Mouse (Mus musculus) granulocyte monocyte progenitor cell, adult 5-6 weeks (primary cell): Measurements from ENCODE around the gene Otub2. TPM values are rescaled to one million over a fixed set of nuclear protein-coding genes. Genes with fewer than 3 reads are reported as not detected.
"Not testable (repeated sequence)": the region's sequence is repeated elsewhere in the genome, so short reads cannot be mapped to it uniquely, and the experiment has no call there.

Source experiments
- ATAC-seq: replicated peaks from 2 replicates; pipeline ENCODE4 v1.8.0; 2016; ENCODE audit warnings: mild to moderate bottlenecking, moderate TSS enrichment, inconsistent platforms; ENCODE audit not compliant: poor library complexity, severe bottlenecking
- total RNA-seq, 2 experiments: library from RNA; stranded (forward) in 1 of 2; stranded (reverse) in 1 of 2; fragments of 200-712, 200-1000 nt in 1 of 2; fragments of >200 nt in 1 of 2; fragmentation: Nextera tagmentation in 1 of 2; gene quantifications; 2 replicates each; pipeline ENCODE4 v1.2.3; 2014 to 2017

The Otub2 gene
- total RNA-seq, 2 experiments from 2014 or later = 0.56 to 0.67 TPM

GRCm38 (mm10) chr12:103434861-103435260 is 46.4 kb downstream of the Otub2 start:
- no peak for ATAC-seq

GRCm38 (mm10) chr12:103437601-103438000 is 49.1 kb downstream of the Otub2 start:
- peak; percentile 80 for ATAC-seq

- ATAC-seq = peak; percentile 74
Observed at GRCm38 (mm10) chr12:103443524-103443923, 55.0 kb downstream of the Otub2 start, which contains the start of gene Ifi27l2a. TSS of gene Ifi27l2a (minus strand) at chr12:103443680.

GRCm38 (mm10) chr12:103444261-103444660 is 55.8 kb downstream of the Otub2 start:
- ATAC-seq = not testable (repeated sequence)

- ATAC-seq = no peak
Observed at GRCm38 (mm10) chr12:103445060-103445459, 56.6 kb downstream of the Otub2 start.

- ATAC-seq = no peak
Observed at GRCm38 (mm10) chr12:103453361-103453760, 64.9 kb downstream of the Otub2 start.

Other genes starting within 250 kb of the Otub2 start
- gene Prima1, start 146.5 kb upstream of the Otub2 start, total RNA-seq (2014; fragmentation: Nextera tagmentation) = not detected in 2 replicates
- not detected in 2 replicates for gene Prima1, start 146.5 kb upstream of the Otub2 start, total RNA-seq (2017)
- not detected in 2 replicates for gene Fam181a, start 77.7 kb upstream of the Otub2 start, total RNA-seq (2014; fragmentation: Nextera tagmentation)
- not detected in 2 replicates for gene Fam181a, start 77.7 kb upstream of the Otub2 start, total RNA-seq (2017)
- gene Asb2, start 32.7 kb upstream of the Otub2 start, total RNA-seq (2014; fragmentation: Nextera tagmentation) = not detected in 2 replicates
- 0.41 TPM in 1 of 2 replicates, not detected in the other for gene Asb2, start 32.7 kb upstream of the Otub2 start, total RNA-seq (2017)
- 1.3 and 5.6 TPM in 2 replicates for gene 9330161L09Rik, start 19.1 kb downstream of the Otub2 start, total RNA-seq (2014; fragmentation: Nextera tagmentation)
- 0.31 and 0.52 TPM in 2 replicates for gene 9330161L09Rik, start 19.1 kb downstream of the Otub2 start, total RNA-seq (2017)
- 54.0 and 66.7 TPM in 2 replicates for gene Ddx24, start 37.1 kb downstream of the Otub2 start, total RNA-seq (2014; fragmentation: Nextera tagmentation)
- 91.4 and 103 TPM in 2 replicates for gene Ddx24, start 37.1 kb downstream of the Otub2 start, total RNA-seq (2017)
- 57.2 and 75.3 TPM in 2 replicates for gene Ifi27, start 45.5 kb downstream of the Otub2 start, total RNA-seq (2014; fragmentation: Nextera tagmentation)
- 24.0 and 53.0 TPM in 2 replicates for gene Ifi27, start 45.5 kb downstream of the Otub2 start, total RNA-seq (2017)
- 1.3 and 8.9 TPM in 2 replicates for gene Ifi27l2a, start 55.0 kb downstream of the Otub2 start, total RNA-seq (2014; fragmentation: Nextera tagmentation)
- 3.5 and 4.0 TPM in 2 replicates for gene Ifi27l2a, start 55.0 kb downstream of the Otub2 start, total RNA-seq (2017)
- gene Ifi27l2b, start 68.5 kb downstream of the Otub2 start, total RNA-seq (2014; fragmentation: Nextera tagmentation) = not detected in 2 replicates
- not detected in 2 replicates for gene Ifi27l2b, start 68.5 kb downstream of the Otub2 start, total RNA-seq (2017)
- 0.43 TPM in 1 of 2 replicates, not detected in the other for gene Ppp4r4, start 143.6 kb downstream of the Otub2 start, total RNA-seq (2014; fragmentation: Nextera tagmentation)
- gene Ppp4r4, start 143.6 kb downstream of the Otub2 start, total RNA-seq (2017) = 0.30 TPM in 1 of 2 replicates, not detected in the other
- not detected in 2 replicates for gene Serpina10, start 242.8 kb downstream of the Otub2 start, total RNA-seq (2014; fragmentation: Nextera tagmentation)
- not detected in 2 replicates for gene Serpina10, start 242.8 kb downstream of the Otub2 start, total RNA-seq (2017)